Mouse (Mus musculus): ENCODE results near the gene Trappc13. TPM values are rescaled to one million over a fixed set of nuclear protein-coding genes. Genes with fewer than 3 reads are reported as not detected.

The Trappc13 gene
- polyA plus RNA-seq, 2 experiments = 7.3 to 22.0 TPM

DNA sequence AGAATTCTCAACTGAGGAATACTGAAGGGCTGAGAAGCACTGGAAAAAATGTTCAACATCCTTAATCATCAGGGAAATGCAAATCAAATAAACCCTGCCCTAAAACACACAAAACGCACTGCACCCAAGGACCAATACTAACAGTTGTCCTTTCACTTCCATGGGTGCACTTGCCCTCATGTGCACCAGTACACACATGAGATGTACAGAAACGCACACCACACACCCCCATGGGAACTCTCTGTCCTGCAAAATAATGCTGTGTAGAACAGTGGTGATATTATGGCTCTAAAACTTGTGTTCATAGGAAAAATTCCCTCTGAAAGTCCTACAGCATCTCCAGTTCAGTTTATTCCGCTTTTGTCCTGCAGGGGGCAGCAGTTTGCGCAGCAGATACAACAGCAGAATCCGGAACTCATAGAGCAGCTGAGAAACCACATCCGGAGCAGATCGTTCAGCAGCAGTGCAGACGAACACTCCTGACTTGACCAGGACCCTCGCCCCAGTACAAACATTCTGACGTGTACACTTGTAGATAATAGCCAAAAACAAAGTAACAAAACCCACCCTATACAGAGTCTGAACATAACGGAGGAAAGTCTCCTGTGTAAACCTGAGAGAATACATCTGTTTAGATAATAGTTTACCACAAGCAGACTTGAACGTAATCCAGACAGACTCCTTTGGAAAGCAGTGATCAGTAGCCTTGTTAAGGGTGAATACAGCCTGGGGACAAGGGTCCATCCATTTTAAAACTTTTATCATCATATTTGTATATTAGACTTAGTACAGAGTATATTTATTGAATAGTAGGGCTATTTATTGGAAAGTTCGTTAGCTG, 38.7 kb downstream of the Trappc13 start:
- Histone ChIP-seq H3K9me3 (ENCODE audit: control insufficient read depth, low read length) (no peaks in the 10 kb centered on the region), H3K27me3 (ENCODE audit: control insufficient read depth, insufficient read depth, low read length) (no peaks in the 10 kb centered on the region), H3K36me3 (replicated peaks; ENCODE audit: control insufficient read depth, insufficient read depth, low read depth) (peaks cover 10% of the 10 kb centered on the region), H3K9ac (replicated peaks) (peak overlapping the region; percentile 44; the same call in 1 of the 2 replicates), H3K4me1 (replicated peaks; ENCODE audit: control insufficient read depth in 2 of 2, insufficient read depth in 2 of 2, low read length in 1 of 2) (no peaks in the 10 kb centered on the region), H3K27ac (no peak overlapping the region), H3K4me3 (ENCODE audit: insufficient read depth in 1 of 2, low read depth in 2 of 2, low read length in 2 of 2) (peak overlapping the region; percentile 5 to 19; a peak in 2 of 4 replicates), H3K4me2 (ENCODE audit: low read depth) (peak overlapping the region; percentile 61)
- DNase-seq (ENCODE audit: low read depth in 3 of 3, low spot score in 3 of 3) (peak; percentile 58 to 64 (median 60)), ATAC-seq (ENCODE audit: insufficient read depth) (peak; percentile 69)
- WGBS (ENCODE audit: insufficient replicate concordance) = 22% methylated on average over 13 of the region's 13 CpGs
- TF ChIP-seq CTCF (IDR thresholded peaks at IDR 0.05; ENCODE audit: low read depth) (peak; percentile 95), EP300 (IDR thresholded peaks at IDR 0.05; ENCODE audit: low read depth) (no peak)

DNA sequence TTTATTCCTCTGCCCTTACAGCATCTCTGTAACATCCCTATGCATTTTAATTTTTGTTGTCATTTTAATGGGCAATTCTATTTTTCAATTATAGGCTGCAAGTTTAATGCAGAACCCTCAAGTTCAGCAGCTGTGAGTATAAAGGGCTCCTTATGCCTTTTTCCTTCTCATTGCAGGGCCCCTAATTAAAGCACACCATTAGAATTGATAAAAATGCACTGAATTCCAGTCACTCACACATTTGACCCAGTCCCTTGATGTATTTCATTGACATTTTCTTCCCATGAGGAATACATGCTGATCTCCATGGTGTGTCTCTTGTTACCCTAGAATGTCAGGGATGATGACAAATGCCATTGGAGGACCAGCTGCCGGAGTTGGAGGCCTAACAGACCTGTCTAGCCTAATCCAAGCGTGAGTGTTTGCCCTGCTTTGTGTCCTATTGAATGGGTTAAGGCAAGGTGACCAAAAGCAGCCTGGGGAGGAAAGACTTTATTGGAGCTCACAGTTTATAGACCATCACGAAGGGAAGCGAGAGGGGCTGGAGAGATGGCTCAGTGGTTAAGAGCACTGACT, 43.7 kb downstream of the Trappc13 start:
- Histone ChIP-seq H3K4me1 (replicated peaks; ENCODE audit: control insufficient read depth in 2 of 2, insufficient read depth in 2 of 2, low read length in 1 of 2) (no peaks in the 10 kb centered on the region; a peak in 1 of 4 replicates), H3K4me2 (ENCODE audit: low read depth) (no peak overlapping the region), H3K27me3 (ENCODE audit: control insufficient read depth, insufficient read depth, low read length) (no peaks in the 10 kb centered on the region), H3K9me3 (ENCODE audit: control insufficient read depth, low read length) (no peaks in the 10 kb centered on the region), H3K4me3 (ENCODE audit: insufficient read depth in 1 of 2, low read depth in 2 of 2, low read length in 2 of 2) (no peak overlapping the region), H3K36me3 (replicated peaks; ENCODE audit: control insufficient read depth, insufficient read depth, low read depth) (no peaks in the 10 kb centered on the region), H3K27ac (no peak overlapping the region), H3K9ac (replicated peaks) (no peak overlapping the region)
- TF ChIP-seq EP300 (IDR thresholded peaks at IDR 0.05; ENCODE audit: low read depth) (no peak), CTCF (IDR thresholded peaks at IDR 0.05; ENCODE audit: low read depth) (no peak)
- DNase-seq (ENCODE audit: low read depth in 3 of 3, low spot score in 3 of 3) (no peak), ATAC-seq (ENCODE audit: insufficient read depth) (no peak)
- 71% methylated on average over 4 of the region's 4 CpGs for whole genome bisulfite sequencing (ENCODE audit: insufficient replicate concordance)

DNA sequence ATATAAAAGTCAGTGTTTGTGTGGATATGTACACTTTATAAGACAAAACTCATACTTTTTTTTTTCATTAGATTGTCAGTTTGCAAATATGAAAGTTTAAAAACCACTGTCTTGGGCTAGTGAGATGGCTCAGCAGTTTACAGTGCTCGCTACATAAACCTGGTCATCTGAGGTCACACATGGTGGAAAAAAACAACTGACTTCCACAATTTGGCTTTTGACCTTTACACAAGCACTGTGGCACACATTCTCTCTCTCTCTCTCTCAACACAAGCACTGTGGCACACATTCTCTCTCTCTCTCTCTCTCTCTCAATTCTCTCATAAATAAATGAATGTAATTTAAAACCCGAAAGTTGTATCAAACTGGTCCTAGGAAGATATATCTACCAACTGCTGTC, 45.7 kb downstream of the Trappc13 start:
- Histone ChIP-seq H3K4me3 (ENCODE audit: insufficient read depth in 1 of 2, low read depth in 2 of 2, low read length in 2 of 2) (no peak overlapping the region), H3K36me3 (replicated peaks; ENCODE audit: control insufficient read depth, insufficient read depth, low read depth) (no peaks in the 10 kb centered on the region), H3K9me3 (ENCODE audit: control insufficient read depth, low read length) (no peaks in the 10 kb centered on the region), H3K27ac (no peak overlapping the region), H3K27me3 (ENCODE audit: control insufficient read depth, insufficient read depth, low read length) (no peaks in the 10 kb centered on the region), H3K4me1 (replicated peaks; ENCODE audit: control insufficient read depth in 2 of 2, insufficient read depth in 2 of 2, low read length in 1 of 2) (no peaks in the 10 kb centered on the region; a peak in 1 of 4 replicates), H3K9ac (replicated peaks) (no peak overlapping the region), H3K4me2 (ENCODE audit: low read depth) (no peak overlapping the region)
- TF ChIP-seq EP300 (IDR thresholded peaks at IDR 0.05; ENCODE audit: low read depth) = no peak
- TF ChIP-seq CTCF (IDR thresholded peaks at IDR 0.05; ENCODE audit: low read depth) = no peak
- DNase-seq (ENCODE audit: low read depth in 3 of 3, low spot score in 3 of 3) (no peak), ATAC-seq (ENCODE audit: insufficient read depth) (no peak)
- 57% methylated on average over 2 of the region's 2 CpGs for WGBS (ENCODE audit: insufficient replicate concordance)

DNA sequence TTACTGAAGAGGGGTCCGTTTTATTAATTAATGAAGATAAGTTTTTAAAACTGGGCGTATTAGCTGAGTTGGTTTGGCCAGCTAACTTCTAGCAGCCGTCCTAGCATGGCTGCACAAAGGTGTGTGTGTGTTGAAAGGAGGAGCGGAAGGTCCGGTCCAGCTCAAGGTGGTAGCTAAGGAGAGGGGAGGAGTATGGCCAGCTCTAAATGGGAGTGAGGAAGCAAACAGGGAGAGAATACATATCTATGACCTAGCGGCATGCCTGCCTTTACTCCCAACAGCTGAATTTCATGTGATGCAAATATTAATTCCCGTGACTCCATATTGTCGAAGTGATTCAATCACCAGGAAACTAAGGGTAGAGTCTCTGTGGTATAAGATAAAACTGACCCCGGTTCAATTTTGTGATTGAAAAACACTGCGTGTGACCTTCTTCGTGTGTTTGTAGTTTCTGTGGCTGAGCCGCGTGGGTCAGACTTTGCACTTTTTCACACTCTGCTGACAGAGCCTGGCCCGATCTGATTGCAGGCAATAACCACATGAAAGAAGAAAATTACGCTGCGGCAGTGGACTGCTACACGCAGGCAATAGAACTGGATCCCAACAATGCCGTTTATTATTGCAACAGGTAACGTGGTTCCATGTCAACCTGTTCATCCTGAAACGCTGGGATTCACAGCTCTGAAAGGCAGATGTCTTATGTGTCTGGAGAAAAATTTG, 54.4 kb downstream of the Trappc13 start:
- ATAC-seq (ENCODE audit: insufficient read depth) (no peak), DNase-seq (ENCODE audit: low read depth in 3 of 3, low spot score in 3 of 3) (no peak)
- 72% methylated on average over 20 of the region's 20 CpGs for WGBS (ENCODE audit: insufficient replicate concordance)
- H3K4me1 ChIP-seq (replicated peaks; ENCODE audit: control insufficient read depth in 2 of 2, insufficient read depth in 2 of 2, low read length in 1 of 2) = no peaks in the 10 kb centered on the region
- H3K4me2 ChIP-seq (ENCODE audit: low read depth) = no peak overlapping the region
- H3K27ac ChIP-seq = no peak overlapping the region
- H3K9ac ChIP-seq (replicated peaks) = no peak overlapping the region
- no peaks in the 10 kb centered on the region for H3K27me3 ChIP-seq (ENCODE audit: control insufficient read depth, insufficient read depth, low read length)
- TF ChIP-seq CTCF (IDR thresholded peaks at IDR 0.05; ENCODE audit: low read depth) (no peak), EP300 (IDR thresholded peaks at IDR 0.05; ENCODE audit: low read depth) (no peak)
- no peak overlapping the region for H3K4me3 ChIP-seq (ENCODE audit: insufficient read depth in 1 of 2, low read depth in 2 of 2, low read length in 2 of 2)
- no peaks in the 10 kb centered on the region for H3K36me3 ChIP-seq (replicated peaks; ENCODE audit: control insufficient read depth, insufficient read depth, low read depth)
- H3K9me3 ChIP-seq (ENCODE audit: control insufficient read depth, low read length) = no peaks in the 10 kb centered on the region
